Mouse (Mus musculus) hindbrain, embryonic 16.5 days (tissue): ENCODE measurements at regions not wholly inside any gene's neighbourhood (a gene's known extent, or its start where the extent isn't known, plus 50 kb on each side); places are given as distances from the start of the nearest gene placed in this dataset.

Source experiments
- ATAC-seq: fragments of 200-750 bp; cut with Nextera tagmentation; 2 replicates; pipeline ENCODE4 v1.8.0; 2017; ENCODE audit warnings: moderate TSS enrichment, moderate library complexity
- H3K27ac ChIP-seq: fragments of 300-500 bp; sonication (generic); 2 replicates; pipeline ENCODE4 v1.5.1; 2014; ENCODE audit warnings: low read depth, mild to moderate bottlenecking, control low read depth, low read length, moderate library complexity
- H3K27me3 ChIP-seq: fragments of 300-500 bp; sonication (generic); replicated peaks from 2 replicates; pipeline ENCODE4 v1.6.1; 2014; ENCODE audit warnings: low read length; ENCODE audit not compliant: control insufficient read depth, insufficient read depth
- H3K36me3 ChIP-seq: fragments of 300-500 bp; sonication (generic); 2 replicates; pipeline ENCODE4 v1.6.1; 2014; ENCODE audit warnings: mild to moderate bottlenecking, low read length, moderate library complexity, mixed read lengths; ENCODE audit not compliant: control insufficient read depth, insufficient read depth
- H3K4me1 ChIP-seq: fragments of 300-500 bp; sonication (generic); 2 replicates; pipeline ENCODE4 v1.6.1; 2014; ENCODE audit warnings: low read depth, low read length; ENCODE audit not compliant: control insufficient read depth, insufficient read depth
- H3K4me2 ChIP-seq: fragments of 300-500 bp; sonication (generic); 2 replicates; pipeline ENCODE4 v1.6.1; 2014; ENCODE audit warnings: mild to moderate bottlenecking, low read length, control low read depth, moderate library complexity
- H3K4me3 ChIP-seq: fragments of 300-500 bp; sonication (generic); 2 replicates; pipeline ENCODE4 v1.5.1; 2014; ENCODE audit warnings: mild to moderate bottlenecking, low read length, control low read depth, moderate library complexity
- H3K9ac ChIP-seq: fragments of 300-500 bp; sonication (generic); 2 replicates; pipeline ENCODE4 v1.6.1; 2014; ENCODE audit warnings: low read depth, mild to moderate bottlenecking, control low read depth, low read length, moderate library complexity
- H3K9me3 ChIP-seq: fragments of 300-500 bp; sonication (generic); 2 replicates; pipeline ENCODE4 v1.6.1; 2014; ENCODE audit warnings: mild to moderate bottlenecking, low read length, moderate library complexity; ENCODE audit not compliant: control insufficient read depth
- WGBS: fragments of 180-500 bp; shearing (Covaris S2); extraction: QIAGEN DNeasy Blood & Tissue Kit; methylation state at CpG from one replicate; pipeline ENCODE4 v1.1.7; 2014; 5-methylcytosine and 5-hydroxymethylcytosine counted together

DNA sequence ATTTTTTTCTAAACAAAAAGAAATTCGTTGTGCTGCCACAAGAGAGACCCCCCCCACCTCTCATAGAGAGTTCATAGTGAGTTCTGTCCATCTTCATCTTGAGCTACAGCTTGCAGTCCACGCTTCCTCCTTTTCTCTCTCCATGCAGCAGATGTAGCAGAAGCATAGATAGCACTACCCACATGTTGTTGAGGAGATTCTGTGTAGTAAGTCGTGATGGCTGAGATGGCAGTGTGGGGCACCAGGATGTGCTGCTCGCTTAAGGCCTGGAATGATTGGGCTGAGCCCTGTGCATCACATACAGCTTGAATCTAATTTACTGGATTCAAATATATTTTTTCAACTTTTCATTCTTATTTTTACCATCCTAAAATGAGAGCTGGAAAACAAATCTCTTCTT, 184.4 kb upstream of the Ccn2 start:
- Histone ChIP-seq H3K4me1 (0 out of 2 replicates have a peak, but pooled peaks cover 4% of the 10 kb centered on the region), H3K4me2 (no peak overlapping the region), H3K4me3 (no peak overlapping the region), H3K36me3 (no peaks in the 10 kb centered on the region), H3K9ac (no peak overlapping the region), H3K27ac (no peak overlapping the region), H3K9me3 (no peaks in the 10 kb centered on the region), H3K27me3 (no peaks in the 10 kb centered on the region)
- WGBS = 90% methylated on average over 4 of the region's 4 CpGs
- no peak for ATAC-seq

- WGBS = 78% methylated on average over 4 of the region's 4 CpGs
- H3K9ac ChIP-seq = no peak overlapping the region
- no peak overlapping the region for H3K4me2 ChIP-seq
- H3K9me3 ChIP-seq = no peaks in the 10 kb centered on the region
- ATAC-seq = no peak
- H3K27ac ChIP-seq = no peak overlapping the region
- no peaks in the 10 kb centered on the region for H3K27me3 ChIP-seq
- H3K4me3 ChIP-seq = no peak overlapping the region
- no peaks in the 10 kb centered on the region for H3K36me3 ChIP-seq
- no peaks in the 10 kb centered on the region for H3K4me1 ChIP-seq
Observed at GRCm38 (mm10) chr10:24422498-24423160, 172.6 kb upstream of the Ccn2 start.

DNA sequence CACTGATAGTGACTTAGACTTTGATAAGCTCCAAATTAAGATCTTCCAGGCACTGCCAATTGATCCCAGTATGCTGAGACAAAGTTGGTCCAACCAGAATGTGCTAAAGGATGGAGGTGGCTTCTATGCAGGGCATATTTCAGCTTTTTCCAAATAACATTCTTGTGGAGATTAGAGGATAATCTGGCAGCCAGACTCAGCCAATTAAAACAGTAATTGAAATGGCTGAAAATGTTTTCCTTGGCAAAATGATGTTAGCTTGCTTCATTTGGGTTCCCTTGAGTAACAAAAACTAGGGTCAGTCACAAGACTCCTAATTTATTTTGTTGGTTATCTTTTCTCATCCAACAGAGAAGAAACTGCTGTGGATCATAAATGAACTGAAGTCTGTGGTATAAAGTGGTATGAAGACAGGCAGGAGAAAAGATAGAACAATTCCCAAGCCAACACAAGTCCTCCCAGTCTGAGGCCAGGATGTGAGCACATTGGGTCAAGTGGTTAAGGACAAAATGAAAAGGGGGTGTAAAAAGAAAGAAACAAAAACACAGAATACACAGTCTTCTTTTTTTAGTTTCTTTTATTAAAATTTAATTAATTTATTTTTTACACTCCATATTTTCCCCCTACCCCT, 161.4 kb upstream of the Ccn2 start:
- ATAC-seq = no peak
- no peak overlapping the region for H3K27ac ChIP-seq

GRCm38 (mm10) chr10:24437177-24437576, 158.1 kb upstream of the Ccn2 start:
- Histone ChIP-seq H3K9ac (no peak overlapping the region), H3K4me2 (no peak overlapping the region), H3K4me3 (no peak overlapping the region)

More for the DNA sequence above, 161.4 kb upstream of the Ccn2 start:
- no peaks in the 10 kb centered on the region for H3K9me3 ChIP-seq
- H3K4me1 ChIP-seq = no peaks in the 10 kb centered on the region
- no peaks in the 10 kb centered on the region for H3K36me3 ChIP-seq
- no peak overlapping the region for H3K9ac ChIP-seq
- H3K27me3 ChIP-seq = no peaks in the 10 kb centered on the region
- H3K4me2 ChIP-seq = no peak overlapping the region
- no peak overlapping the region for H3K4me3 ChIP-seq

GRCm38 (mm10) chr10:24444572-24444971, 150.7 kb upstream of the Ccn2 start:
- ATAC-seq = no peak
- H3K9me3 ChIP-seq = no peaks in the 10 kb centered on the region
- no peak overlapping the region for H3K9ac ChIP-seq
- H3K4me3 ChIP-seq = no peak overlapping the region
- H3K4me1 ChIP-seq = no peaks in the 10 kb centered on the region
- 47% methylated on average over 1 of the region's 1 CpGs for WGBS
- no peak overlapping the region for H3K27ac ChIP-seq
- H3K27me3 ChIP-seq = no peaks in the 10 kb centered on the region
- H3K36me3 ChIP-seq = no peaks in the 10 kb centered on the region
- H3K4me2 ChIP-seq = no peak overlapping the region

More at GRCm38 (mm10) chr10:24437177-24437576, 158.1 kb upstream of the Ccn2 start:
- no peaks in the 10 kb centered on the region for H3K27me3 ChIP-seq
- WGBS = 53% methylated on average over 2 of the region's 2 CpGs
- no peaks in the 10 kb centered on the region for H3K4me1 ChIP-seq
- no peaks in the 10 kb centered on the region for H3K36me3 ChIP-seq
- H3K9me3 ChIP-seq = no peaks in the 10 kb centered on the region
- H3K27ac ChIP-seq = no peak overlapping the region
- peak; percentile 69; the same call in 1 of the 2 replicates for ATAC-seq

- no peak overlapping the region for H3K4me3 ChIP-seq
- no peaks in the 10 kb centered on the region for H3K9me3 ChIP-seq
- no peaks in the 10 kb centered on the region for H3K36me3 ChIP-seq
- WGBS = 85% methylated on average over 6 of the region's 6 CpGs
- H3K4me2 ChIP-seq = no peak overlapping the region
- H3K27me3 ChIP-seq = no peaks in the 10 kb centered on the region
- no peaks in the 10 kb centered on the region for H3K4me1 ChIP-seq
- no peak for ATAC-seq
- H3K27ac ChIP-seq = no peak overlapping the region
- no peak overlapping the region for H3K9ac ChIP-seq
Observed at GRCm38 (mm10) chr10:24445036-24445435, 150.2 kb upstream of the Ccn2 start.

- Histone ChIP-seq H3K4me2 (no peak overlapping the region), H3K36me3 (no peaks in the 10 kb centered on the region), H3K4me1 (no peaks in the 10 kb centered on the region), H3K4me3 (no peak overlapping the region), H3K9me3 (no peaks in the 10 kb centered on the region), H3K9ac (no peak overlapping the region), H3K27me3 (no peaks in the 10 kb centered on the region), H3K27ac (no peak overlapping the region)
- no peak for ATAC-seq
- WGBS = 88% methylated on average over 8 of the region's 8 CpGs
Observed at GRCm38 (mm10) chr10:24446168-24446567, 149.1 kb upstream of the Ccn2 start.

DNA sequence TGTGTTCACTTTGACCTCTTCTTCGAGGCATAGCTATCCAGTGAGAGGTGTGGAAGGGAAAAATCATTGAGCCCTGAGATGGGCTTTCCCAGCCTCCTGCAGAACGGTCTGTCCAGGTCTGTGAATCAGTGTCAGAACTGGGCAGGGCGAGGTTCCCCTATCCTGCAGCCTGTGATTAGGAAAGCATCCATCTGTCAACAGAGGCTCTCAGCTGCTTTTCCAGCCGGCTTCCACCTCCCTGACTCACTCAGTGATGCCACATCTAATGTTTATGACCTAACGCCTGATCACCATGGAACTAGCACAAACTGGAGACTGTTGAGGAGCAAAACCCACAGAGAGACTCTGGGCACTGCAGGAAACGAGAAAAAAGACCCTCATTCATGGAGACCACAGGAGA, 148.1 kb upstream of the Ccn2 start:
- H3K27ac ChIP-seq = no peak overlapping the region
- no peak overlapping the region for H3K9ac ChIP-seq
- H3K9me3 ChIP-seq = no peaks in the 10 kb centered on the region
- 67% methylated on average over 6 of the region's 6 CpGs for WGBS
- no peaks in the 10 kb centered on the region for H3K4me1 ChIP-seq
- no peak overlapping the region for H3K4me2 ChIP-seq
- no peak overlapping the region for H3K4me3 ChIP-seq
- ATAC-seq = no peak
- H3K27me3 ChIP-seq = no peaks in the 10 kb centered on the region
- H3K36me3 ChIP-seq = no peaks in the 10 kb centered on the region

- Histone ChIP-seq H3K4me2 (no peak overlapping the region), H3K27me3 (no peaks in the 10 kb centered on the region), H3K9me3 (no peaks in the 10 kb centered on the region), H3K4me3 (no peak overlapping the region), H3K36me3 (no peaks in the 10 kb centered on the region), H3K4me1 (no peaks in the 10 kb centered on the region), H3K27ac (no peak overlapping the region), H3K9ac (no peak overlapping the region)
- no peak for ATAC-seq
- 81% methylated on average over 9 of the region's 9 CpGs for WGBS
Observed at GRCm38 (mm10) chr10:24448001-24448561, 147.2 kb upstream of the Ccn2 start.
